Mouse (Mus musculus) brown adipose tissue, adult 24 weeks (tissue): ENCODE results near the gene Tpp2. TPM values are rescaled to one million over a fixed set of nuclear protein-coding genes. Genes with fewer than 3 reads are reported as not detected.
"Not testable (repeated sequence)": the region's sequence is repeated elsewhere in the genome, so short reads cannot be mapped to it uniquely, and the experiment has no call there.

Experiments
- H3K27ac ChIP-seq: fragments of 200-500 bp; replicated peaks from 2 replicates; pipeline ENCODE4 v1.5.1; 2012; ENCODE audit warnings: low read depth, mild to moderate bottlenecking, low read length
- H3K4me1 ChIP-seq: fragments of 200-500 bp; 2 replicates; pipeline ENCODE4 v1.6.1; 2012; ENCODE audit warnings: low read length, mixed read lengths; ENCODE audit not compliant: control insufficient read depth, insufficient read depth, insufficient read length
- H3K4me3 ChIP-seq: fragments of 200-500 bp; 2 replicates; pipeline ENCODE4 v1.5.1; 2012; ENCODE audit warnings: low read depth, mild to moderate bottlenecking, low read length, moderate library complexity; ENCODE audit not compliant: insufficient read depth
- polyA plus RNA-seq: library from polyadenylated mRNA; stranded (reverse); fragments of >200 nt; gene quantifications from 2 replicates; pipeline ENCODE4 v1.2.4, GENCODE M21; 2012; ENCODE audit not compliant: missing spikeins, insufficient read depth, insufficient read length

The Tpp2 gene
- 18.7 and 28.0 TPM in 2 replicates for polyA plus RNA-seq

GRCm38 (mm10) chr1:43933488-43934415, at the start of gene Tpp2:
Gene Tpp2 (plus strand): TSS chr1:43933647.
- Histone ChIP-seq H3K4me1 (no peaks in the 10 kb centered on the region; the same call in 1 of the 2 replicates), H3K27ac (peak within 1 kb of the TSS; percentile 93), H3K4me3 (peak within 1 kb of the TSS; percentile 77)

- not testable (repeated sequence) for H3K4me3 ChIP-seq, H3K27ac ChIP-seq
These were observed 45.1 kb upstream of the Tpp2 start for GRCm38 (mm10) chr1:43888358-43888757.

GRCm38 (mm10) chr1:43895742-43896141, 37.7 kb upstream of the Tpp2 start:
- Histone ChIP-seq H3K4me3 (no peak overlapping the region), H3K27ac (no peak overlapping the region), H3K4me1 (no peaks in the 10 kb centered on the region)

More at GRCm38 (mm10) chr1:43888358-43888757, 45.1 kb upstream of the Tpp2 start:
- not testable (repeated sequence) for H3K4me1 ChIP-seq

GRCm38 (mm10) chr1:43897131-43897530, 36.3 kb upstream of the Tpp2 start:
- Histone ChIP-seq H3K4me3 (no peak overlapping the region), H3K4me1 (no peaks in the 10 kb centered on the region), H3K27ac (no peak overlapping the region)

- Histone ChIP-seq H3K4me3 (no peak overlapping the region), H3K4me1 (no peaks in the 10 kb centered on the region)
These were observed 35.5 kb upstream of the Tpp2 start for GRCm38 (mm10) chr1:43897987-43898386.

GRCm38 (mm10) chr1:43898991-43899714, 34.3 kb upstream of the Tpp2 start:
- Histone ChIP-seq H3K27ac (no peak overlapping the region), H3K4me1 (no peaks in the 10 kb centered on the region), H3K4me3 (no peak overlapping the region)

More at GRCm38 (mm10) chr1:43897987-43898386, 35.5 kb upstream of the Tpp2 start:
- no peak overlapping the region for H3K27ac ChIP-seq

- no peaks in the 10 kb centered on the region for H3K4me1 ChIP-seq
- H3K27ac ChIP-seq, result no peak overlapping the region
- H3K4me3 ChIP-seq, result no peak overlapping the region
These were observed 31.0 kb upstream of the Tpp2 start for GRCm38 (mm10) chr1:43902417-43902816.

- no peaks in the 10 kb centered on the region for H3K4me1 ChIP-seq
- no peak overlapping the region for H3K4me3 ChIP-seq
- H3K27ac ChIP-seq, result no peak overlapping the region
These were observed 30.6 kb upstream of the Tpp2 start for GRCm38 (mm10) chr1:43902855-43903254.

GRCm38 (mm10) chr1:43915428-43915827, 18.0 kb upstream of the Tpp2 start:
- Histone ChIP-seq H3K4me1 (no peaks in the 10 kb centered on the region), H3K27ac (no peak overlapping the region), H3K4me3 (no peak overlapping the region)

- no peaks in the 10 kb centered on the region for H3K4me1 ChIP-seq
- H3K27ac ChIP-seq, result no peak overlapping the region
- H3K4me3 ChIP-seq, result no peak overlapping the region
These were observed 16.6 kb upstream of the Tpp2 start for GRCm38 (mm10) chr1:43916854-43917253.

- Histone ChIP-seq H3K27ac (peak overlapping the region; percentile 75), H3K4me3 (peak overlapping the region; percentile 77), H3K4me1 (no peaks in the 10 kb centered on the region; the same call in 1 of the 2 replicates)
These were observed 966 bp downstream of the Tpp2 start for GRCm38 (mm10) chr1:43934416-43934810.

- Histone ChIP-seq H3K27ac (no peak overlapping the region), H3K4me1 (no peaks in the 10 kb centered on the region; the same call in 1 of the 2 replicates)
These were observed 5.9 kb downstream of the Tpp2 start for GRCm38 (mm10) chr1:43939310-43939709.

GRCm38 (mm10) chr1:43941476-43942217, 8.2 kb downstream of the Tpp2 start:
- Histone ChIP-seq H3K4me1 (no peaks in the 10 kb centered on the region; the same call in 1 of the 2 replicates), H3K4me3 (no peak overlapping the region), H3K27ac (no peak overlapping the region)

More at GRCm38 (mm10) chr1:43939310-43939709, 5.9 kb downstream of the Tpp2 start:
- H3K4me3 ChIP-seq, result no peak overlapping the region

- Histone ChIP-seq H3K4me1 (no peaks in the 10 kb centered on the region; the same call in 1 of the 2 replicates), H3K27ac (no peak overlapping the region), H3K4me3 (no peak overlapping the region)
These were observed 9.4 kb downstream of the Tpp2 start for GRCm38 (mm10) chr1:43942814-43943213.

GRCm38 (mm10) chr1:43953679-43954078, 20.2 kb downstream of the Tpp2 start:
- Histone ChIP-seq H3K4me1 (no peaks in the 10 kb centered on the region), H3K27ac (no peak overlapping the region), H3K4me3 (no peak overlapping the region)
